16 mouse cellular contexts compared by ENCODE assay signal in genomic region chr2:28169336-28169735, GRCm38 (mm10). TPM values are rescaled to one million over a fixed set of nuclear protein-coding genes. Genes with fewer than 3 reads are reported as not detected.
DNase-seq lines count a peak whose midpoint lies in the region; ATAC-seq and TF ChIP-seq lines count a peak whose summit lies in the region.
"Had no signal": no experiment of that assay in that cellular context is flagged by ENCODE, and none has a peak within 500 bp of the region (broad histone marks: within the 10 kb centered on the region; RNA-seq: fewer than 3 reads in every experiment).

No protein-coding gene starts in this region.

- H3K27me3 ChIP-seq in forebrain, embryonic 14.5 days (replicated peaks; ENCODE audit: control insufficient read depth, insufficient read depth, low read length), result no peaks in the 10 kb centered on the region
- no peaks in the 10 kb centered on the region for H3K27me3 ChIP-seq in forebrain, embryonic 10.5 days (ENCODE audit: poor library complexity, severe bottlenecking)
- H3K27me3 ChIP-seq: embryonic facial prominence, embryonic 15.5 days had no signal

- H3K4me3 ChIP-seq in forebrain, embryonic 14.5 days (ENCODE audit: low read depth, low read length), result no peak overlapping the region
- H3K4me3 ChIP-seq in forebrain, embryonic 10.5 days, result no peak overlapping the region
- H3K4me3 ChIP-seq: embryonic facial prominence, embryonic 15.5 days; heart, embryonic 15.5 days; liver, embryonic 13.5 days had no signal

- H3K36me3 ChIP-seq in forebrain, embryonic 14.5 days (ENCODE audit: control insufficient read depth, insufficient read depth, low read length), result no peaks in the 10 kb centered on the region
- no peaks in the 10 kb centered on the region for H3K36me3 ChIP-seq in forebrain, embryonic 10.5 days (replicated peaks)
- H3K36me3 ChIP-seq: embryonic facial prominence, embryonic 15.5 days; heart, embryonic 15.5 days; liver, embryonic 13.5 days had no signal

- H3K27ac ChIP-seq in forebrain, embryonic 14.5 days (ENCODE audit: low read depth, low read length), result no peak overlapping the region
- H3K27ac ChIP-seq in forebrain, embryonic 10.5 days, result no peak overlapping the region
- H3K27ac ChIP-seq: embryonic facial prominence, embryonic 15.5 days; heart, embryonic 15.5 days; liver, embryonic 13.5 days had no signal

- DNase-seq in forebrain, embryonic 14.5 days (ENCODE audit: low spot score), result peak; percentile 31
- DNase-seq in forebrain, embryonic 10.5 days (ENCODE audit: extremely low spot score, low spot score), result no peak
- DNase-seq in brain, embryonic 14.5 days (ENCODE audit: low read depth), result peak; percentile 48
- peak; percentile 49 for DNase-seq in layer of hippocampus, adult 9-10 months (ENCODE audit: low spot score)
- peak; percentile 79 to 80 for DNase-seq in left cerebral cortex, postnatal 36 days (ENCODE audit: low spot score in 2 of 2)
- no peak for DNase-seq in kidney, postnatal 25 days
- no peak for DNase-seq in kidney, postnatal 36 days
- DNase-seq in adrenal gland, adult 2 months, result no peak
- DNase-seq: cerebellum, adult 9-11 months; gastrocnemius, postnatal 14 days; liver, embryonic 13.5 days; retina, postnatal 1 day; thymus, postnatal 25 days had no signal

- no peak overlapping the region for H3K4me2 ChIP-seq in forebrain, embryonic 14.5 days (ENCODE audit: low read length)
- H3K4me2 ChIP-seq: embryonic facial prominence, embryonic 15.5 days; heart, embryonic 15.5 days; liver, embryonic 13.5 days had no signal

- H3K9ac ChIP-seq in forebrain, embryonic 14.5 days (ENCODE audit: low read length), result no peak overlapping the region
- H3K9ac ChIP-seq: embryonic facial prominence, embryonic 15.5 days; heart, embryonic 15.5 days; liver, embryonic 13.5 days had no signal

- no peaks in the 10 kb centered on the region for H3K9me3 ChIP-seq in forebrain, embryonic 14.5 days (replicated peaks; ENCODE audit: control insufficient read depth, low read length)
- no peaks in the 10 kb centered on the region for H3K9me3 ChIP-seq in forebrain, embryonic 10.5 days
- H3K9me3 ChIP-seq: embryonic facial prominence, embryonic 15.5 days; heart, embryonic 15.5 days; liver, embryonic 13.5 days had no signal

- intact Hi-C loops in left cerebral cortex, postnatal 36 days (cut with DNase I), result loop anchor here (1.0 to 2.0 kb wide), 2 partner anchors 65 to 101 kb away; no protein-coding TSS in a partner anchor

- TF ChIP-seq CTCF in brain, embryonic 14.5 days (IDR thresholded peaks at IDR 0.05; ENCODE audit: borderline replicate concordance, extremely low read depth, insufficient read depth, insufficient read length), result no peak

- H3K4me1 ChIP-seq in forebrain, embryonic 14.5 days (ENCODE audit: control insufficient read depth, insufficient read depth, low read length), result no peaks in the 10 kb centered on the region
- peaks cover 5% of the 10 kb centered on the region for H3K4me1 ChIP-seq in forebrain, embryonic 10.5 days
- H3K4me1 ChIP-seq: embryonic facial prominence, embryonic 15.5 days; heart, embryonic 15.5 days; liver, embryonic 13.5 days had no signal

- 68% methylated on average over 12 of the region's 12 CpGs for WGBS in forebrain, embryonic 14.5 days
- 84% methylated on average over 12 of the region's 12 CpGs for WGBS in forebrain, embryonic 10.5 days

- ATAC-seq in forebrain, embryonic 14.5 days, result no peak
- ATAC-seq: inflammation-experienced regulatory T-cells, adult 6 months had no signal

- TF ChIP-seq POLR2A in brain, embryonic 14.5 days (IDR thresholded peaks at IDR 0.05; ENCODE audit: borderline replicate concordance, extremely low read depth, insufficient read depth, insufficient read length, poor library complexity, severe bottlenecking), result no peak

RNA-seq across cellular contexts. Expression of gene Olfm1, which starts 23.5 kb away (rescaled TPM):
- polyA plus RNA-seq in forebrain, embryonic 14.5 days (2014; fragmentation: Nextera tagmentation; extraction: Ambion mirVana), result 173 and 218 TPM in 2 replicates
- polyA plus RNA-seq in forebrain, embryonic 10.5 days (2016; fragmentation: Nextera tagmentation; extraction: Ambion mirVana), result 12.1 and 15.5 TPM in 2 replicates
- 223 and 383 TPM in 2 replicates for polyA plus RNA-seq in brain, embryonic 14.5 days (2012; rRNA removed)
- 1,000 to 10,000 TPM; 1,516 to 1,769 TPM for total RNA-seq in left cerebral cortex, postnatal 36 days (2021)
- total RNA-seq in adrenal gland, adult 2 months (2021), result 10 to 100 TPM; 34.9 to 40.4 TPM
- polyA plus RNA-seq in adrenal gland, adult 2 months (2012; rRNA removed), result 73.8 and 87.2 TPM in 2 replicates

Comparison
In these comparisons a context has a peak if more than half of its experiments do, and no peak if none do; other contexts are left out.
1. DNase-seq: peak in forebrain, embryonic 14.5 days (single experiment), brain, embryonic 14.5 days (single experiment), layer of hippocampus, adult 9-10 months (single experiment) and left cerebral cortex, postnatal 36 days (2 of 2); none in forebrain, embryonic 10.5 days (single experiment), kidney, postnatal 25 days (0 of 2), kidney, postnatal 36 days (0 of 2) and adrenal gland, adult 2 months (single experiment).